Mouse (Mus musculus) liver, adult 2 months (tissue): ENCODE measurements at regions not wholly inside any gene's neighbourhood (a gene's known extent, or its start where the extent isn't known, plus 50 kb on each side); places are given as distances from the start of the nearest gene placed in this dataset.

Source experiments
- DNase-seq: peaks from one replicate; pipeline ENCODE4 v3.0.0-alpha.2; 2011; ENCODE audit warnings: low read depth, low spot score; ENCODE audit errors: extremely low read depth
- H3K27ac ChIP-seq: fragments of 200-500 bp; replicated peaks from 2 replicates; pipeline ENCODE4 v1.5.1; 2012; ENCODE audit warnings: low read depth, mild to moderate bottlenecking, control low read depth, inconsistent platforms, low read length; ENCODE audit not compliant: insufficient read depth
- H3K27me3 ChIP-seq: fragments of 200-500 bp; 2 replicates; pipeline ENCODE4 v1.6.1; 2012; ENCODE audit warnings: mild to moderate bottlenecking, moderate library complexity, low read length, inconsistent platforms; ENCODE audit not compliant: control insufficient read depth, insufficient read depth
- H3K36me3 ChIP-seq: fragments of 200-500 bp; 2 replicates; pipeline ENCODE4 v1.6.1; 2012; ENCODE audit warnings: low read length, inconsistent platforms; ENCODE audit not compliant: control insufficient read depth, insufficient read depth
- H3K4me1 ChIP-seq: fragments of 200-500 bp; 2 replicates; pipeline ENCODE4 v1.6.1; 2011; ENCODE audit warnings: low read length; ENCODE audit not compliant: control insufficient read depth, insufficient read depth
- H3K4me3 ChIP-seq: fragments of 200-500 bp; 2 replicates; pipeline ENCODE4 v1.5.1; 2011; ENCODE audit warnings: low read depth, mild to moderate bottlenecking, control low read depth, low read length, moderate library complexity; ENCODE audit not compliant: insufficient read depth
- H3K79me2 ChIP-seq: fragments of 200-500 bp; 2 replicates; pipeline ENCODE4 v1.6.1; 2012; ENCODE audit warnings: inconsistent platforms, mild to moderate bottlenecking, low read length, moderate library complexity; ENCODE audit not compliant: control insufficient read depth, insufficient read depth
- H3K9ac ChIP-seq: fragments of 200-500 bp; 2 replicates; pipeline ENCODE4 v1.6.1; 2012; ENCODE audit warnings: low read depth, mild to moderate bottlenecking, control low read depth, inconsistent platforms, low read length
- CTCF ChIP-seq: fragments of 200-500 bp; IDR thresholded peaks from 2 replicates; pipeline ENCODE4 v1.5.1; 2011; ENCODE audit warnings: low read depth, low read length, control low read depth
- POLR2A ChIP-seq: fragments of 200-500 bp; IDR thresholded peaks from 2 replicates; pipeline ENCODE4 v1.6.1; 2011; ENCODE audit warnings: low read length, control low read depth; ENCODE audit not compliant: insufficient read depth; ENCODE audit errors: extremely low read depth
- WGBS: fragments of 180-500 bp; shearing (Covaris S2); methylation state at CpG from one replicate; pipeline ENCODE4 v1.1.7; 2018; 5-methylcytosine and 5-hydroxymethylcytosine counted together

DNA sequence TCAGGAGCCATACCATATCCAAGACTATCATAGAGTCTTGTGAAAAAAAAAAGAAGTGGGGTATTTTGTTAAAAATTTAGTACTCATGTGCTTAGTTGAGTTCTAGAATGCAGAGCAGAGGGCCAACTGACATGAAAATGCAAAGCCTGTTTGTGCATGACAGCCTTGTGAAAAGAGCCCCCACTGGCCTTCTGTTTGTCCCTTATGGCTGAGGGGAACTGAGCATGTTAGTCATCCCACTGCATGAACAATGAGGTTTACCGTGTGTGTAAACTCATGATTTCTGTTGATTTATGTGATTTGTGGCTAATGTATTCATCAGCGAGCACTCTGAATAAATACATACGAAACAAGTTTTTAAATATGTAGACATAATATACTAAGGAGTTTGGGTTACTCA is 266.1 kb upstream of the Nox3 start:
- no peaks in the 10 kb centered on the region for H3K4me1 ChIP-seq
- no peaks in the 10 kb centered on the region for H3K79me2 ChIP-seq
- H3K36me3 ChIP-seq: no peaks in the 10 kb centered on the region
- DNase-seq: no peak
- no peaks in the 10 kb centered on the region for H3K27me3 ChIP-seq
- H3K9ac ChIP-seq: no peak overlapping the region
- 90% methylated on average over 3 of the region's 3 CpGs for WGBS
- TF ChIP-seq CTCF: no peak
- TF ChIP-seq POLR2A: no peak
- H3K4me3 ChIP-seq: no peak overlapping the region
- no peak overlapping the region for H3K27ac ChIP-seq

DNA sequence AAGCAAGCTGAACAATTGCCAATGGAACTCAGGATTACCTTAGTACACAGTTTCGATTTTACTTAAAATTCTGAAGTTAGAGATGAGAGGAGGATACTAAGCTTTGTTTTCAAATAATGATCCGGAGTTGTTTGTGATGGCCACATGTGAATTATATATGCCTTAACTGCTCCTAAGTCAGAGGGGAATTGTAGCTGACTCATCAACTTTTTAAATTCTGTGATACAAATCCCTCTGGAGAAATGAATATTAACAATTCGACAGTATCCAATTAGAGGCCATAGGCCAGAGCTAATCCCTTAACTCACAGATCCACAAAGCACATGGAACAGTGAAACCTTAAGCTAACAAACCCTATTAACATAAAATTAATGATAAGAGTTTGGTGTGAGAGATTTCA is 250.5 kb upstream of the Nox3 start:
- Histone ChIP-seq H3K79me2 (no peaks in the 10 kb centered on the region), H3K4me1 (no peaks in the 10 kb centered on the region), H3K9ac (no peak overlapping the region), H3K4me3 (no peak overlapping the region), H3K36me3 (no peaks in the 10 kb centered on the region), H3K27ac (no peak overlapping the region), H3K27me3 (no peaks in the 10 kb centered on the region)
- DNase-seq: no peak
- WGBS: 76% methylated on average over 3 of the region's 3 CpGs
- TF ChIP-seq POLR2A (no peak), CTCF (no peak)

DNA sequence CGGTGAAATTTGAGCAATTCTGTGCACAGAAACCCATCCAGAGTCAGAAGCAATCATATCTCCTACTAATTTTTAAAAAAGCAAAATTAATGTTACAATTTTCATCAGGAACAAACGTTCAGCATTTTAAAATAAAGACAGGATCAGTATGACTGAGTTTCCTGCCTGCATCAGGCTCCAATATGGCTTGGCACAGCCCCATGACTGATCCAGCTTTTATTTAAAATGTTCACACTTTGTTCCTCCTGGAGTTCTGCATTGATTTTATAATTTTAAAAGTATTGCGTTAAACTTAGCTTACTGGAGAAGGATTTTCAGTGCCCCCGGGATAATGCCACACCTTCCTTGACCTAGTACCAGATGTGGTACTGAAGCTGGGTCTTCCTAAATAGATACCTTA is 240.3 kb upstream of the Nox3 start:
- no peak overlapping the region for H3K27ac ChIP-seq
- no peak for TF ChIP-seq POLR2A
- TF ChIP-seq CTCF: no peak
- H3K79me2 ChIP-seq: no peaks in the 10 kb centered on the region
- no peaks in the 10 kb centered on the region for H3K36me3 ChIP-seq
- no peaks in the 10 kb centered on the region for H3K4me1 ChIP-seq
- H3K9ac ChIP-seq: no peak overlapping the region
- H3K27me3 ChIP-seq: no peaks in the 10 kb centered on the region
- 76% methylated on average over 4 of the region's 4 CpGs for WGBS
- no peak overlapping the region for H3K4me3 ChIP-seq
- DNase-seq: no peak

DNA sequence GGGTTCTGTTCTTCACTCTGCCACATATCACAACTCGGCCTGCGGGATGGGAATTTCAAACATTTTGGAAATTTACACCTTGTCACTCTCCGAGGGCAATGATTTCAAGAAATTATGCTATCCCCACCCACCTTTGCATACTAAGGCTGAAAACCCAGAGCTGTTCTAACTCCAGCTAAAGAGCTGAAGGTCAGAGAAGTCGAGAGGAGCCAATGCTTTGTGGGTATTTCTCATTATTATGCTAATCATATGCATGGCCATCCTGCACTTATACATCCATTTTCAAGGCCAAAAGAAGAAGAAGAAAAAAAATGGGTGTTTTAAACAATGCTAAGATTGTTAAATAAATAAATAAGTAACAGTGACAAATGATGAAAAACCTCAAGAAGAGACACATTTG is 237.1 kb upstream of the Nox3 start:
- TF ChIP-seq CTCF: no peak
- no peak for TF ChIP-seq POLR2A
- H3K9ac ChIP-seq: no peak overlapping the region
- H3K79me2 ChIP-seq: no peaks in the 10 kb centered on the region
- no peak for DNase-seq
- H3K4me1 ChIP-seq: no peaks in the 10 kb centered on the region
- H3K27me3 ChIP-seq: no peaks in the 10 kb centered on the region
- H3K4me3 ChIP-seq: no peak overlapping the region
- no peak overlapping the region for H3K27ac ChIP-seq
- 59% methylated on average over 4 of the region's 4 CpGs for WGBS
- no peaks in the 10 kb centered on the region for H3K36me3 ChIP-seq

DNA sequence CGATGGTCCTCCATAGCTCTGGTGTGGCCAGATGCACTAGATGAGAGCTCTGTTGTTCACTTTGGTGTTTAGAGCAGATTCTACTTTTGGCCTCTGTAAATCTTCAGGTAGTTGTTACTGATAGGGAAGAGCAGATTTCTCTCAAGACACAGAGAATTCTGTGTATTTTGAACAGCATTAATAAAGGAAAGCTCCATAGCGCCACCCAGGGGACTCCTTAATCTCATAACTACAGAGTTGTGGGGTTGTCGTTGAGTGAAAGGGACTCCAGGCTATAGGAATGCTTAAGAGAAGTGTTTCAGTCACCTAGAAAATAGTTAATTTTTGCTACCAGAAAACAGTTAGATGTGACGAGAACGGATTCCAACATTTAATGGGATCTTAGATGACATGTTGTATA is 236.0 kb upstream of the Nox3 start:
- Histone ChIP-seq H3K27ac (no peak overlapping the region), H3K9ac (no peak overlapping the region), H3K36me3 (no peaks in the 10 kb centered on the region), H3K4me3 (no peak overlapping the region), H3K4me1 (no peaks in the 10 kb centered on the region), H3K27me3 (no peaks in the 10 kb centered on the region), H3K79me2 (no peaks in the 10 kb centered on the region)
- WGBS: 74% methylated on average over 5 of the region's 5 CpGs
- TF ChIP-seq CTCF: no peak
- TF ChIP-seq POLR2A: no peak
- DNase-seq: no peak

DNA sequence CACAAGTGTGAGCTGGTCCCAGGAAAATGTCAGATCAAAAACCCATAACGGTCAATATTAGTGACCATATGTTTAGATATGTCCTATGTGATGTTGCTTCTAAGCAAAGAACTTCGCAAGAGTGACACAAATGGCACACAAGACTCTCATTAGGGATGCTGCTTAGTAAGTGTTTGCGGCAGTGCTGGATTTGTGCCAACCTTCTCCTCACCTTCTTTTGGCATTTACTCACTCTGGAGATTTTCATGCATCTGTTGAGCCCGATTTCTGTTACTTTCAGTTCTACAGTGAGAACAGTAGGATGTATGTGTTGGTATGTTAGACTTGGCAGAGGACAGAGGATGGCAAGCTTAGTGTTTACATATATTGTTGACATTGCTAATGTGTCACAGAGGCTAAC is 231.0 kb upstream of the Nox3 start:
- no peak for DNase-seq
- H3K36me3 ChIP-seq: no peaks in the 10 kb centered on the region
- no peak overlapping the region for H3K9ac ChIP-seq
- H3K4me1 ChIP-seq: no peaks in the 10 kb centered on the region
- no peaks in the 10 kb centered on the region for H3K27me3 ChIP-seq
- WGBS: 69% methylated on average over 4 of the region's 4 CpGs
- no peak for TF ChIP-seq CTCF
- TF ChIP-seq POLR2A: no peak
- no peaks in the 10 kb centered on the region for H3K79me2 ChIP-seq
- no peak overlapping the region for H3K4me3 ChIP-seq
- H3K27ac ChIP-seq: no peak overlapping the region
